Mouse (Mus musculus): Measurements from ENCODE around the gene Vmn2r17.

Gene Vmn2r17

DNA sequence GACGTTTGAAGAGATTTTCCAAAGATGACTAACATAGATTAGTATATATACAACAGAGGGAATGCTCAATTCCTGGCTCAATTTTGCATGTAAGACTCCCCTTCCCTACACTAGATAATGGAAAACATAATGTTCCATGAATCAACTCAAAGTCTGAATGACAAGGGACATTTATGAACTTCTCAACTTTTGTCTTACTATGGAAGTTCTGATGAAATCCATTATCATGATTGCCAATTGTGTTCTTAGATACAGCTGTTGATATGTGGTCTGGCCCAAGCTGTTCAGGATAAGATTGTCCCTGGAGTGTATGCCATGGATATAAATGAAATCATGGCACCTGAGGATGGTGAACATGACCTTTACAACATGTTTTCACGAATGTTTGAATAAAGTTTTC, at the start of gene Vmn2r17:
Gene Vmn2r17 (plus strand): TSS at position 301 of the 400 bp plus-strand sequence.
- DNase-seq (ENCODE audit: low read depth, low spot score) = no peak

DNA sequence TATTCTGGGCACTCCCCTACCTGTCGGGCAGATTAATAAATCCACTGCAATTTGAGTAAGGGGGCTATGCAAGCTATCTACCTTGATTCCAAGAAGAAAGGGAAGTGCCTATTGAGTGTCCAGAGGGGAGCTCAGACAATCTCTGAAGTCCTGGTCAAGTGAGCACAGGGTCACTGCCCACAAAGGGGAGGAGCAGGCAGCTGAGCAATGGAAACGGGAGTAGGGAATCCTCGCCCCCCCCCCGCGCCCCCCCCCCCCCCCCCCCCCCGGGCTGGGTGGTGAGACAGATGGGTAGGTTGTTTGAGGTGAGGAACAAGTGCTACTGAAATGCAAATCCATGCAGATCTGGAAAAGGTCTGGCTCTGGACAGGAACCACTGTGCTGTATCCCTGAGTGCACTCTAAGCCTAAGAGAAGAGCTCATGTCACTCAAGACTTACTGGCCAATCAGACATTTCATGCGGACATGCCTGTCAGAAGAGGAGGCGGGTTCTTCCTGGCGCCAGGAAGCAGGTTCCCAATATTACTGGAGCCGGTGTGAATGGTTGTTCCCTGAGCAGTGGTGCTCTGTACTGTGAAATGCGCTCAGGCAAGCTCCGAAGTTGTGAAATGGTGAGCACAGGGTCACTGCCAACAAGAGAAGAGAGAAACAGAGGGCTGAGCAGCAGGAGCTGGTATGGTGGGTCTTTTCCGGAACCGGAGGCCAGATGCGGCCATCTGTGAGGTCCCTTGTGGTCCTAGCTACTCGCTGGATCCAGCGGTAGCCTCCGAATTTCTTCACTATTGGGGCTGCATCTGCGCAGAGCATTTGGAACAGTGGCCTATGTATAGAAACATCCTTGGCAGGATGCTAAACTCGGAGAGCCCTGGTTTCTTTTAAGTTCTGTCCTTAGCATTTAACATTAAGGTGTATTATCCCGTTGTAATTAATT, 47.4 kb downstream of the Vmn2r17 start:
- DNase-seq (ENCODE audit: low read depth, low spot score) = peak; percentile 78

DNA sequence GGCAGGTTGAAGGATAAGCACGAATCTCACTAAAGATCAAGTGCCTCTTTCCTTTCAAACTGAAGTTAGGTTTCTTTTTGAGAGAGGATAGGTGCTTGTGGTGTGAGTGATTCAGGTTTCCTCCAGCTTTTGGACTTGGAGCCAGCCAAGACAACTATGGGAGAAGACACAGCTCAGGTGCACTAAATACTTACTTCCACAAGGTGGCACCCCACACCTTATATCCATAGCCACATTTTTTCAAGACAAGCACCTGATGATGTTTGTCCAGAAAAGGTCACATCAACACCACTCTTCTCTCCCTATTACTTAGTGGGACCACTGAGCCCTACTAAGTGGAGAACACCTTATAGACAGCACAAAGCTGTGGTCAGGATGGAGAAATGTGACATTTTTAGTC, 87.2 kb downstream of the Vmn2r17 start:
- peak; percentile 76 for DNase-seq (ENCODE audit: low read depth, low spot score)
